Mouse (Mus musculus) retina, postnatal 7 days (tissue): Measurements from ENCODE around the gene Gm49776.
"Not testable (repeated sequence)": the region's sequence is repeated elsewhere in the genome, so short reads cannot be mapped to it uniquely, and the experiment has no call there.

Experiments
- DNase-seq: peaks from one replicate; pipeline ENCODE4 v3.0.0-alpha.2; 2012; ENCODE audit warnings: low read depth, low spot score

The Gm49776 gene

GRCm38 (mm10) chr16:18258221-18258620, at the start of gene Gm49776:
Gene Gm49776 (minus strand): TSS chr16:18258321.
- DNase-seq, result no peak

GRCm38 (mm10) chr16:18289614-18290013, 31.5 kb upstream of the Gm49776 start:
- DNase-seq, result not testable (repeated sequence)

GRCm38 (mm10) chr16:18289067-18289588, 31.0 kb upstream of the Gm49776 start, which contains the start of gene Dgcr8:
Gene Dgcr8 (minus strand): TSS chr16:18289246.
- peak; percentile 94 for DNase-seq

GRCm38 (mm10) chr16:18288581-18289061, 30.5 kb upstream of the Gm49776 start:
- no peak for DNase-seq

- no peak for DNase-seq
These were observed 30.0 kb upstream of the Gm49776 start for GRCm38 (mm10) chr16:18288166-18288565.

- peak; percentile 54 for DNase-seq
These were observed 17.0 kb upstream of the Gm49776 start for GRCm38 (mm10) chr16:18275166-18275565.

GRCm38 (mm10) chr16:18268182-18268581, 10.1 kb upstream of the Gm49776 start:
- DNase-seq, result no peak

- DNase-seq, result no peak
These were observed 6.9 kb upstream of the Gm49776 start for GRCm38 (mm10) chr16:18265024-18265423.

- no peak for DNase-seq
These were observed 4.3 kb downstream of the Gm49776 start for GRCm38 (mm10) chr16:18253866-18254265.

- DNase-seq, result no peak
These were observed 5.4 kb downstream of the Gm49776 start for GRCm38 (mm10) chr16:18252736-18253135.

GRCm38 (mm10) chr16:18250828-18251790, 7.0 kb downstream of the Gm49776 start:
- DNase-seq, result no peak

GRCm38 (mm10) chr16:18250231-18250630, 7.9 kb downstream of the Gm49776 start:
- DNase-seq, result no peak

- no peak for DNase-seq
These were observed 8.7 kb downstream of the Gm49776 start for GRCm38 (mm10) chr16:18249364-18249967.

GRCm38 (mm10) chr16:18248433-18249363, 9.4 kb downstream of the Gm49776 start, which contains the start of the genes Trmt2a and Ranbp1:
Gene Trmt2a (plus strand): TSS chr16:18248679.
Gene Ranbp1 (minus strand): TSS chr16:18248732.
- DNase-seq, result peak; percentile 98

GRCm38 (mm10) chr16:18247521-18248399, 10.4 kb downstream of the Gm49776 start:
- no peak for DNase-seq

- DNase-seq, result no peak
These were observed 16.5 kb downstream of the Gm49776 start for GRCm38 (mm10) chr16:18241581-18241980.

- DNase-seq, result no peak
These were observed 21.2 kb downstream of the Gm49776 start for GRCm38 (mm10) chr16:18236676-18237501.

GRCm38 (mm10) chr16:18235389-18236065, 22.6 kb downstream of the Gm49776 start:
- peak; percentile 32 for DNase-seq
